Mouse (Mus musculus) E14TG2a.4 (cell line): ENCODE results near the gene Letmd1.

ENCODE experiments used
- CTCF ChIP-seq: conservative IDR thresholded peaks from 2 replicates; pipeline ENCODE4 v1.5.1; 2014; ENCODE audit warnings: low read length
- NANOG ChIP-seq: IDR thresholded peaks from 2 replicates; pipeline ENCODE4 v1.6.1; 2014; ENCODE audit warnings: borderline replicate concordance, low read length, mixed read lengths
- POU5F1 ChIP-seq: IDR thresholded peaks from 2 replicates; pipeline ENCODE4 v1.6.1; 2014; ENCODE audit warnings: low read length, borderline replicate concordance

DNA sequence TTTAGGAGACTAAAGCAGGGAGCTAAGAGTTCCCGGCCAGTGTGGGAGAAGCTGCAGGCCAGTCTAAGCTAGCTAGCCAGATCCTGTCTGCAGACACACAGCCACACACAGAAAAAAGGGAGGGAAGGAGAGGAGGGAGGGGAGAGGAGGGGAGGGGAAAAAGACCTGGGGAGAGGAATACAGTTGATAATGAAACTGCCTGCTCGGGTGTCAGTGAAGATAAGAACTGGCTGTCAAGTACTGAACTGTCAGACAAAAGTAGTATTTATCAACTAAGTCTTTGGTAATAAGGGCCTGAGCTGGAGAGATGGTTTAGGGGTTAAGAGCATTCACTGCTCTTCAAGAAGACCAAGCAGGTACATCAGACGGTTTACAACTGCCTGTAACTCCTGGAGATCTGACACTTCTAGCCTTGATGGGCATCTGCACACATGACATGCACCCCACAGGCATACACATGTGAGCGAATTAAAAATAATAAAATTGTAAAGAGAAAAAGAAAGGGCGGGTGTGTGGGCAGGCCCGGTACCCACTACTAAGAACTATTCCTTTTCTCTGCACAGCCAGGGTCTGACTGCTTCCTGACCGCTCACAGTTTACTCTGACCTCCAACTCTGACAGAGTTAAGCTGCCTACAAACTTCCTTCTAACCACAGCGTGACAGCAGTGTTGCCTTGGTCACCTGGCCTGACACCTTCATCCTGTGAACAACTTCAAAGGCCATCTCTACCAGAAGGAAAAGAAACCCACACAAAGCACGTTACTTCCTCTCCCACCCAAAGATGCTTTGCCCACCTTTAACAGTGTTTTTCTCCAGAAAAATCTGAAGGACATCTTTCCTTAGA, 48.7 kb upstream of the Letmd1 start:
- TF ChIP-seq CTCF = no peak
- no peak for TF ChIP-seq NANOG
- no peak for TF ChIP-seq POU5F1
